Mouse (Mus musculus): ENCODE measurements around the gene Sgcb.
"Not testable (repeated sequence)": the region's sequence is repeated elsewhere in the genome, so short reads cannot be mapped to it uniquely, and the experiment has no call there.

Sgcb gene

GRCm38 (mm10) chr5:73633141-73633540, 14.4 kb downstream of the Sgcb start:
- DNase-seq (ENCODE audit: low read depth, low spot score) = peak; percentile 89

GRCm38 (mm10) chr5:73632291-73632690, 15.3 kb downstream of the Sgcb start, which contains the start of gene Lrrc66:
TSS of gene Lrrc66 (minus strand) at chr5:73632526.
- peak; percentile 83 for DNase-seq (ENCODE audit: low read depth, low spot score)

DNA sequence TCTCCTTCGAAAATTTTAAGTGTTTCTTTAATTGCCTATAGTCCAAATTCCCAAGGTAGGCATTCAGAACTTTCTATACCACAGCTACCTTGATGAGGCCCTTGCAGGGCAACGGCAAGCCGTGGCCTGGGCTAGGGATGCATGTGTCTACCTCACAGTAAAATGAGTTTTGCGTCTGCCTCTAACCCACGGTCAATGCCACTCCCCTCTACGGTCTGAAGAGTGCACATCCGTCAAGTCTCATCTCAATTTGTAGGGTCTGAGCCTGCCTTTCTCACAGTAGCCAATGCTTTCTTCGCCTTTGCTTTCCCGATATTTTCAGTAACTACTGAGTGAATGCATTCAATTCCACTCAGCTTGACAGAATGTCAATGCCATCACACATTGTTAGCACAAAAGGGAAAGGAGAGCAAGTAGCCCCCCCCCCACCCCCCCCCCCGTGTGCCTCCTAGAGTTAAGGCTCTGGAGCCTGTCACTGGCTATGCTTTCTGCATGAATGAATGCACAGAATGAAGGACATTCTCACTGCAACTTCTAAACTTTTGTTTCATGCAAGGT, 16.5 kb downstream of the Sgcb start:
- no peak for DNase-seq (ENCODE audit: low read depth, low spot score)

GRCm38 (mm10) chr5:73630141-73630540, 17.4 kb downstream of the Sgcb start:
- DNase-seq (ENCODE audit: low read depth, low spot score) = no peak

- DNase-seq (ENCODE audit: low read depth, low spot score) = no peak
Measured at GRCm38 (mm10) chr5:73627991-73628390, 19.6 kb downstream of the Sgcb start.

DNA sequence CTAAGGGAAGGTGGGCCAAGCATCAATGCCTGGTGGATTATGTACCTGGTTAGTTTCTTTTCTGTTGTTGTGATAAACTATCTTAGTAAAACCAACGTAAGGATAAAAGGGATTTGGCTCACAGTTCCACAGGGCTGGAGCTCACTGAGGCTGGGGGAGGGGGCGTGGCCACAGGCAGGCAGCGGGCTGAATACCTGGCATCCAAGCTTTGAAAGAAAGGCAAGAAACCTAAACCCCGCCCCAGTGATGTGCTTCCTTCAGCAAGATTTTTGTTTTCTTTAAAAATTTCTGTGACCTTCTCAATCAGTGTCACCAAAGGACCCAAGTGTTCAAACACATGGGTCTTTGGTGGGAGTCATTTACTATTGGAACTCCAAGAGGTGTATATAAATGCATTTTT, 20.0 kb downstream of the Sgcb start:
- DNase-seq (ENCODE audit: low read depth, low spot score) = no peak

- DNase-seq (ENCODE audit: low read depth, low spot score) = no peak
Measured at GRCm38 (mm10) chr5:73626842-73627241, 20.7 kb downstream of the Sgcb start.

GRCm38 (mm10) chr5:73625505-73625904, 22.1 kb downstream of the Sgcb start:
- DNase-seq (ENCODE audit: low read depth, low spot score) = no peak

DNA sequence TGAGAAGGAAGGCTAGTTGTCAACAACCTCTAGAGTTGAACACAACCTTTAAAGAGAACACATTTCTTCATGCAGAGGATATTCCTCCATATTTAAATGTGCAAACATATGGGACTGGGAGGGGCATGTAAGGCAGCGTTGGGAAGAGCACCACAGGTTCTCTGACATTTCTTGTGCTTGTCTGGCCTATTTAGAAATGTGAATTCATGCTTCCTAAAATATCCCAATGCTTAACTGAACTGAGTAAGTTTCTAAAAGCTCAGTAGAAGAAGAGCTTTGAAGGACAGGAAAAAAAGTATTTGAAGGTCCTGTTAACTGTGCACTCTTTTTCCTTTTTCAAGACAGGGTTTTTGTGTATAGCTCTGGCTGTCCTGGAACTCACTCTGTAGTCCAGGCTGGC, 28.6 kb downstream of the Sgcb start:
- no peak for DNase-seq (ENCODE audit: low read depth, low spot score)

- DNase-seq (ENCODE audit: low read depth, low spot score) = no peak
Measured at GRCm38 (mm10) chr5:73615211-73615610, 32.4 kb downstream of the Sgcb start.

GRCm38 (mm10) chr5:73613296-73613695, 34.3 kb downstream of the Sgcb start:
- no peak for DNase-seq (ENCODE audit: low read depth, low spot score)

DNA sequence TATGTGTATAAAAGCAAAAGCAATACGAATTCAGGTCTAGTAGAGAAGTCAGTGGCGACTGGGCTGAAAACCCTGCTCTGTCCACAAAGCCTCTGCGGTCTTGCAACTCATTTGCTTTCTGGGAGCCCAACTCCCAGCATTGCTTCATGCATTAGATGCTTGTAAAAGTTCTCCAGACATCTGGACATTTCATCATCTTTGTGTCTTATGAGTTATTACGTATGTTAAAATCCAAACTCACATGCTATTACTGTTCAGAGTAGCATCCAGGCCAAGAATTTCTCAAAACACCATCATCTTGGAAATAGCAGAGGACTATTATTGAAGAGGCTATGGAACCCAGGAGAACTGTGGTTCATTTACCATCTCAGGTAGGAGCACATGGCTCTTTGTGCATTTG, 36.5 kb downstream of the Sgcb start:
- DNase-seq (ENCODE audit: low read depth, low spot score) = no peak

DNA sequence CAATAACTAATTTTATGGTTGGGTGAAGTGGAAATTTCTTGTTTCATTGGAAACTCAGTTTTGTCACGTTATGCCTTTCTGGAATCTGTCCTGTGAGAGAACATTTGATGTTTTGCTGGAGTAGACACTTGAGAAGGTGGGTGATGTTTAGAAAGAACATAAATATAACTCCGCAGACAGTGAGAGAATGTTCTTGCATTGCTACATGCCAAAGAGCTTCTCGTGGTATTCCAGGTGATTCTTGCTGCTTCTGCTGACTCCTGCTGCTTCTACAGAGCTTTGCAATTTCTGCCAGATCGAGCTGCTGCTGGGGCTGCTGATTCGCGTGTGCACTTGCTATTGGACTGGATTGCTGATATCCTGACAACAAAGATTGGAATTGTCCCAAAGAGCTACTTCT, 42.6 kb downstream of the Sgcb start:
- no peak for DNase-seq (ENCODE audit: low read depth, low spot score)

DNA sequence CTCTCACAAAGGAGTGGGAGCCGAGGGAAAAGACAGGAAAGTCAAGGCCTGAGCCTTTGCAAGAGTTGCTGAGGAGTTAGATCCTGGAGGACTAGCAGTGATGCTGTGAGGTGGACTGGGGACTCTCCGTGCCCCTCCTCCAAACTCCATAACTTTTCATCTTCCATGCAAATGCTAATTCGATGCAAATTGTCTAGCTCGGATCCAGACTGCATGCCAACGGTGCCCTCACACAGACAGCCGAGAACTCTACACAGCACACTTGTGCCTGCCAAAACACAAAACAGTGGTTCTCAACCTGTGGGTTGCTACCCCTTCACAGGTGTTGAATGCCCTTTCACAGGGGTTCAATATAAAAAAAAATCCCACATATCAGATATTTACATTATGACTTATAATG, 43.0 kb downstream of the Sgcb start:
- DNase-seq (ENCODE audit: low read depth, low spot score) = no peak

GRCm38 (mm10) chr5:73602865-73603264, 44.7 kb downstream of the Sgcb start:
- no peak for DNase-seq (ENCODE audit: low read depth, low spot score)

DNA sequence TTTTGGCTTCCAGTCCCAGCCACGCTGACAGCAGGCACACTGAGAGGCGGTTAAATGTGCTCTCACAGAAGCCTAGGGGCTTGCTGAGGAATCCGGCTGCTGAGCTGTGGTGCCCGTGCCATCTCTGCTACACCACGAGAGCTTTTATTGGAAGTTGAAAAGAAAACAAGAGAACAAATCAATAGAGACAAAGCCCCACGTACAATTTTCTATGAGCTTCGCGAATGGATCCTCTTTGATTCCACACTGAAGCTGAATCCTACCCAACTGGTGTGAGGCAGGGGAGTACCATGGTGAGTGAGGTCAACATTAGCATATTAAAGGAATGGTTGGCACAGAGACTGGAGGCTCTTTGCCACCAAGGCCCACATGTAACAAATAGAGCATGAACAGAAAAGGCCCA, 46.2 kb downstream of the Sgcb start:
- no peak for DNase-seq (ENCODE audit: low read depth, low spot score)

DNA sequence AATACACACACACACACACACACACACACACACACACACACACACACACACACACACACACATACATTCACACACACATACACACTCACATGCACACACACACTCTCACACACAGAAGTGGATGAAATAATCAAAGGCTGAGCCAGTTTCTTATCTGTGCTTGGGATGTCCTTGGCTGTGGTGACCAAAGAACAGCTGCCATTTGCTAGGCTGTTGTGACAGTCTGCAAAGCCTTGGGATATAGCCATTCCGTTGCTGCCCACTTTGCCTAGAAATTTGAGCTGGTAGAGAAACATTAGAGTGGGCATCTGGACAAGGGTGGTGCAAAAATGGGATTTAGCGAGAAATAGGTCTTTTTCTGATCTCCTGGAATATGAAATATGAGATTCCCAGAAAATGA, 47.6 kb downstream of the Sgcb start:
- no peak for DNase-seq (ENCODE audit: low read depth, low spot score)

DNA sequence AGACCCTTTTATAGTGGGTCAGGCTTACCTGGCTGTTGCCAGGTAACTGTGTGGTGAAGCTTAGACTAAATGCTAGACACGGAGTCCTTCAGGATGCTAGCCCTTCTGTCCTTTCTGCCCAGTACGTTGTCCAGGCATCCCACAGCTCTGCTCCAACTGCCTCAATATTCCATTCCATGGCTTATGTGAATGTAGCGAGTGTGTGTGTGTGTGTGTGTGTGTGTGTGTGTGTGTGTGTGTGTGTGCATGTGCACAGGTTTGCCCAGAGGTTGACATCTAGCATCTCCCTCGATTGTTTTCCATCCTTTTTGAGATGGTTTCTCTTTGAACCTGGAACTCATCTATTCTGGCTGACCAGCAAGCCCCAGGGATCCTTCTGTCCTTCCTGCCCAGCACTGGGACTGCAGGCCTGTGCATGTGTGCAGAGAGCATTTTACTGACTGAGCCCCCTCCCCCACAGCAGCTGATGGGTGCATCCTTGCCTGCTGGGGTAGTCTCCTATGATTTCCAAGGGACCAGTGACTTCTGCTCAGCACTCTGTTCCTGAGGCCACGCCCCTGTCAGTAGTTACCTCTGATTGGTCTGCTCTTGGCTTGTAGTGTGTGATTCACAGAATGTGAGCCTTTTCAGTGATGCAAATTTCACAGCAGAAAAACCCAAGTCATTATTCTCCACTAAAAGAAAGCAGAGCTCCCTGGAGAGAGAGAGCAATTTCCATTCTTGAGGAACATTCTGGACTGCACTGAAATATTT, 48.5 kb downstream of the Sgcb start:
- peak; percentile 59 for DNase-seq (ENCODE audit: low read depth, low spot score)

- DNase-seq (ENCODE audit: low read depth, low spot score) = no peak
Measured at GRCm38 (mm10) chr5:73587119-73587518, 60.5 kb downstream of the Sgcb start.

- no peak for DNase-seq (ENCODE audit: low read depth, low spot score)
Measured at GRCm38 (mm10) chr5:73586597-73586996, 61.0 kb downstream of the Sgcb start.

DNA sequence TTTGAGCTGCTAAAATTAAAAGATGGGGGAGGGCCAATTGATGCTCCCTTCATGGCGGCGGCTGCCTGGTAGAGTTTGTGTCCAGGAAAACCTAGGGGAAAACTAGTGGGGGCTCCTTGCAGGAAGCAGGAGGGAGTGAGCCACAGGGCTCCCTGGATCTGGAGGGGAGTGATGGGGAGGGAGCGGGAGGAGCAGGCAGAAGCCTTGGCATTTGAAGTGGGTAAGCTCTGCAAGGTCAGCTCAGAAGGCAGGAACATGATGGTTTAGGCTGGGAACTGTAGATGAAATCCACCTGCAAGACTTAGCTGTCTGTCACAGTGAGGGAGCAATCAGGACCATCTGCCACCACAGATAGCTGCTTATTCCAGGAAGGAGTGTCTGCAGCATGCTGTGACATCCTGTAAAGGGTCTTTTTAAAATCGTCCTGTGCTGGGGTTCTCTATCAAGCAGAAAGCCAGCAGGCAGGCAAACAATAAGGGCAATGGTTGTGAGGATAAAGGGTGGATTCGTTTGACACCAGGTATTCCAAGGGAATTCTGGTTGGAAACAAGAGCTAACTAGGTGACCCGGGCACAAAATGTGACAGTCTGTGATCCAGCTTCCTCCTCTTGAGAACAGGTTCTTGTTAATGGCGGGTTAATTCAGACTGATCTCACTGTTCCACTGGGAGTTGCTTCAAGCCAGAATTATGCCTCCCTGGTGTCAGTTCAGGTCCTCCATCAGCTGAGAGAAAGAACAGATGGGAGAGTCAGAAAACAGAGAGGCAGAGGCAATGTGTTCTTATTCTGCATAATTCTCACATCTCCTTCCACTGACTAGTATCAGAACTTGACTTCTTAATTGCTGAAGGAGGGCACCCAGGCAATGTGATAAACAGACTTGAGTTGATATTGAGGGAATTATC, 62.1 kb downstream of the Sgcb start:
- no peak for DNase-seq (ENCODE audit: low read depth, low spot score)

- not testable (repeated sequence) for DNase-seq (ENCODE audit: low read depth, low spot score)
Measured at GRCm38 (mm10) chr5:73584011-73584410, 63.6 kb downstream of the Sgcb start.

All from ZHBTc4 (cell line).